Mouse (Mus musculus): ENCODE measurements around the gene Olfr1299.

Olfr1299 gene

DNA sequence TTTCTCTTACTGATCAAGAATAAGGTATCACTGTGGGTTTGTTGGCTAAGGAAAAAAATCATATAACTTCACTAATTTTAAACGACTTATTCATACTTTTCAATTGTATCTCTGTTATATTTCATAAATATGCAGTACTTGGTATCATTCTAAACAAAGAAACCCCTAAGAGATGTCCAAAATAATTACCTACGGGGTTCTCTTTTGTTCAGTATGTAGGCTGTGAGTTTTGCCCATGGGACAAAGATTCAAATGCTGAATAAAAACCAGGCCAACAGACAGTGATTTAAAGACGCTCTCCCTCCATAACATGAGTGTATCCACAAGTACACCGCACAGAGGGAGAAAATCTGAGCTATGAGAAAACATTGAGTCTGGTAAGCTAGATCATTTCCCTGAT, at the start of gene Olfr1299:
Gene Olfr1299, plus strand, starts transcription at position 301 of the 400 bp plus-strand sequence.
- Histone ChIP-seq H3K36me3 (ENCODE audit: control insufficient read depth, insufficient read depth, low read length, poor library complexity, severe bottlenecking) (no peaks in the 10 kb centered on the region), H3K27me3 (ENCODE audit: control insufficient read depth, insufficient read depth, low read length, poor library complexity, severe bottlenecking) (no peaks in the 10 kb centered on the region)
- no peak for DNase-seq (ENCODE audit: low read depth, low spot score)

DNA sequence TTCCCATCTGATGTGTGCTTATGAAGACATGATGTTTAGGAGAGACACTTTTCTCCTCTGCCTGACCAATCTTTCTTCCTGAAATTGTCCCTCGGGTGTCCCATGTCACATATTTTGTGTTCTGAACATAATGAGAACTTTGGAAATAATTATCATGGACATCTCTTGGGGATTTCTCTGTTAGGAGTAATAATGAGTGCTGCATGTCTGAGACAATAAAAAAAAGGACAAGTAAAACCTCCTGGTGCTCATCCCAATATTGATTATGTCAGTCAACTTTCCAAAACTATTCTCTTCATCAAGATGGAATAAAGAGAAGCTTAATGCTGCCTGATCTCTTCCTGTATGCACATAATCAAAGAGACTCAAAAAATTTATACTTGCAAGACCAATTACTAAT, 34.8 kb upstream of the Olfr1299 start, which contains the start of gene Olfr1297:
Gene Olfr1297, minus strand, starts transcription at position 101 of the 400 bp plus-strand sequence.
- H3K27me3 ChIP-seq (ENCODE audit: control insufficient read depth, insufficient read depth, low read length, poor library complexity, severe bottlenecking): no peaks in the 10 kb centered on the region
- DNase-seq (ENCODE audit: low read depth, low spot score): no peak

DNA sequence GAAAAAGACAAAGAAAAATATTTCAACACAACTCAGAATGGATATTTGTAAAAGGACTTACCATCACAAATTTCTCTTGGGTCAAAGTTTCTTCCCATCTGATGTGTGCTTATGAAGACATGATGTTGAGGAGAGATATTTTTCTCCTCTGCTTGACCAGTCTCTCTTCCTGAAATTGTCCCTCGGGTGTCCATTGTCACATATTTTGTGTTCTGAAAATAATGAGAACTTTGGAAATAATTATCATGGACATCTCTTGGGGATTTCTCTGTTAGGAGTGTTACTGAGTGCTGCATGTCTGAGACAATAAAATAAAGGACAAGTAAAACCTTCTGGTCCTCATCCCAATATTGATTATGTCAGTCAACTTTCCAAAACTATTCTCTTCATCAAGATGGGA, 12.1 kb upstream of the Olfr1299 start, which contains the start of gene Olfr1298:
Gene Olfr1298, minus strand, starts transcription at position 101 of the 400 bp plus-strand sequence.
- DNase-seq (ENCODE audit: low read depth, low spot score): no peak
- no peaks in the 10 kb centered on the region for H3K27me3 ChIP-seq (ENCODE audit: control insufficient read depth, insufficient read depth, low read length, poor library complexity, severe bottlenecking)
- no peaks in the 10 kb centered on the region for H3K36me3 ChIP-seq (ENCODE audit: control insufficient read depth, insufficient read depth, low read length, poor library complexity, severe bottlenecking)

More for the DNA sequence above, 34.8 kb upstream of the Olfr1299 start, which contains the start of gene Olfr1297:
- no peaks in the 10 kb centered on the region for H3K36me3 ChIP-seq (ENCODE audit: control insufficient read depth, insufficient read depth, low read length, poor library complexity, severe bottlenecking)
